Comparison of ENCODE assay signal across 8 mouse cellular contexts in genomic region chr17:29164469-29165111, GRCm38 (mm10). TPM values are rescaled to one million over a fixed set of nuclear protein-coding genes. Genes with fewer than 3 reads are reported as not detected.
DNase-seq lines count a peak whose midpoint lies in the region; ATAC-seq lines count a peak whose summit lies in the region.

No protein-coding gene starts in this region.

- 13% methylated on average over 17 of the region's 17 CpGs for WGBS in liver, embryonic 11.5 days
- WGBS in midbrain, embryonic 15.5 days, result 18% methylated on average over 17 of the region's 17 CpGs

- H3K9me3 ChIP-seq in liver, embryonic 11.5 days (ENCODE audit: control insufficient read depth, low read length), result no peaks in the 10 kb centered on the region
- no peaks in the 10 kb centered on the region for H3K9me3 ChIP-seq in midbrain, embryonic 15.5 days

- no peaks in the 10 kb centered on the region for H3K36me3 ChIP-seq in liver, embryonic 11.5 days (ENCODE audit: control insufficient read depth, insufficient read depth, low read length)
- H3K36me3 ChIP-seq in midbrain, embryonic 15.5 days (replicated peaks), result no peaks in the 10 kb centered on the region

- no peak overlapping the region for H3K4me3 ChIP-seq in liver, embryonic 11.5 days (ENCODE audit: low read depth, low read length)
- no peak overlapping the region for H3K4me3 ChIP-seq in midbrain, embryonic 15.5 days

- H3K4me2 ChIP-seq in liver, embryonic 11.5 days, result peak overlapping the region; percentile 37
- no peak overlapping the region for H3K4me2 ChIP-seq in midbrain, embryonic 15.5 days

- no peak for ATAC-seq in liver, embryonic 11.5 days (replicated peaks; ENCODE audit: low FRiP score)
- no peak for ATAC-seq in midbrain, embryonic 15.5 days (replicated peaks)

- H3K4me1 ChIP-seq in liver, embryonic 11.5 days (replicated peaks; ENCODE audit: control insufficient read depth, insufficient read depth, low read length), result peaks cover 21% of the 10 kb centered on the region
- peaks cover 21% of the 10 kb centered on the region for H3K4me1 ChIP-seq in midbrain, embryonic 15.5 days

- peak; percentile 94 for DNase-seq in heart, adult 11 months
- DNase-seq in heart, postnatal 25 days (ENCODE audit: low spot score), result no peak
- peak; percentile 73 for DNase-seq in MEL-GATA-1-ER (ENCODE audit: extremely low read depth, low read depth)
- DNase-seq in heart, postnatal 10 days, result peak; percentile 38 to 48
- DNase-seq in liver, embryonic 11.5 days (ENCODE audit: low spot score), result peak; percentile 41
- DNase-seq in cerebellum, adult 18-20 months, result no peak
- no peak for DNase-seq in cerebellum, postnatal 36 days

- intact Hi-C loops in heart, postnatal 25 days (cut with DNase I), result no loop called here
- intact Hi-C loops in heart, postnatal 10 days (cut with DNase I), result loop anchor here (5.0 kb wide), 1 partner anchor 47 kb away; no protein-coding TSS in a partner anchor

- no peak overlapping the region for H3K9ac ChIP-seq in liver, embryonic 11.5 days (ENCODE audit: low read depth, low read length)
- no peak overlapping the region for H3K9ac ChIP-seq in midbrain, embryonic 15.5 days

- H3K27me3 ChIP-seq in liver, embryonic 11.5 days (replicated peaks; ENCODE audit: control insufficient read depth, insufficient read depth, low read length), result peaks cover 4% of the 10 kb centered on the region
- no peaks in the 10 kb centered on the region for H3K27me3 ChIP-seq in midbrain, embryonic 15.5 days (replicated peaks)

- no peak overlapping the region for H3K27ac ChIP-seq in liver, embryonic 11.5 days (ENCODE audit: low read depth, low read length)
- H3K27ac ChIP-seq in midbrain, embryonic 15.5 days, result peak overlapping the region; percentile 80

RNA-seq across cellular contexts. Expression of gene Rab44, which starts 50.6 kb away (rescaled TPM):
- total RNA-seq in heart, postnatal 25 days (2021), result under 1 TPM; 0.13 to 0.39 TPM
- total RNA-seq in heart, postnatal 10 days (2021), result under 1 TPM; 0.34 to 0.87 TPM
- polyA plus RNA-seq in liver, embryonic 11.5 days (2014; fragmentation: Nextera tagmentation; extraction: Ambion mirVana), result 4.4 TPM in 2 replicates
- 0.15 TPM in 1 of 2 replicates, not detected in the other for polyA plus RNA-seq in midbrain, embryonic 15.5 days (2015; fragmentation: Nextera tagmentation; extraction: Ambion mirVana)

Comparison
In these comparisons a context has a peak if more than half of its experiments do, and no peak if none do; other contexts are left out.
1. DNase-seq: peak in heart, adult 11 months (single experiment), MEL-GATA-1-ER (single experiment), heart, postnatal 10 days (2 of 2) and liver, embryonic 11.5 days (single experiment); none in heart, postnatal 25 days (single experiment), cerebellum, adult 18-20 months (0 of 2) and cerebellum, postnatal 36 days (0 of 2).